Mouse (Mus musculus) heart, embryonic 15.5 days (tissue): ENCODE data around the gene Arf6. TPM values are rescaled to one million over a fixed set of nuclear protein-coding genes. Genes with fewer than 3 reads are reported as not detected.
"Not testable (repeated sequence)": the region's sequence is repeated elsewhere in the genome, so short reads cannot be mapped to it uniquely, and the experiment has no call there.

Experiments
- ATAC-seq: fragments of 200-750 bp; cut with Nextera tagmentation; replicated peaks from 2 replicates; pipeline ENCODE4 v1.8.0; 2017; ENCODE audit warnings: low read depth, moderate TSS enrichment; ENCODE audit not compliant: insufficient number of reproducible peaks, insufficient read depth, low FRiP score
- H3K27ac ChIP-seq: fragments of 300-500 bp; sonication (generic); 2 replicates; pipeline ENCODE4 v1.5.1; 2015; ENCODE audit warnings: mild to moderate bottlenecking, inconsistent platforms
- H3K27me3 ChIP-seq: fragments of 300-500 bp; sonication (generic); 2 replicates; pipeline ENCODE4 v1.6.1; 2015; ENCODE audit warnings: inconsistent platforms
- H3K36me3 ChIP-seq: fragments of 300-500 bp; sonication (generic); 2 replicates; pipeline ENCODE4 v1.6.1; 2015; ENCODE audit warnings: mild to moderate bottlenecking, inconsistent platforms
- H3K4me1 ChIP-seq: fragments of 300-500 bp; sonication (generic); replicated peaks from 2 replicates; pipeline ENCODE4 v1.6.1; 2015; ENCODE audit warnings: inconsistent platforms
- H3K4me2 ChIP-seq: fragments of 300-500 bp; sonication (generic); 2 replicates; pipeline ENCODE4 v1.6.1; 2015; ENCODE audit warnings: inconsistent platforms, mild to moderate bottlenecking, moderate library complexity
- H3K4me3 ChIP-seq: fragments of 300-500 bp; sonication (generic); 2 replicates; pipeline ENCODE4 v1.5.1; 2015; ENCODE audit warnings: mild to moderate bottlenecking, inconsistent platforms
- H3K9ac ChIP-seq: fragments of 300-500 bp; sonication (generic); 2 replicates; pipeline ENCODE4 v1.6.1; 2015; ENCODE audit warnings: mild to moderate bottlenecking, inconsistent platforms
- H3K9me3 ChIP-seq: fragments of 300-500 bp; sonication (generic); replicated peaks from 2 replicates; pipeline ENCODE4 v1.6.1; 2016; ENCODE audit warnings: inconsistent platforms
- WGBS: fragments of 180-500 bp; shearing (Covaris S2); methylation state at CpG from one replicate; pipeline ENCODE4 v1.1.7; 2015; ENCODE audit warnings: mixed read lengths; 5-methylcytosine and 5-hydroxymethylcytosine counted together
- polyA plus RNA-seq: library from polyadenylated mRNA; unstranded; fragments of >200 nt; fragmentation: Nextera tagmentation; extraction: Ambion mirVana; gene quantifications from 2 replicates; pipeline ENCODE4 v1.2.1, GENCODE M21; 2015

Arf6 gene
- 38.2 and 40.5 TPM in 2 replicates for polyA plus RNA-seq

GRCm38 (mm10) chr12:69371854-69372671 lies at the start of gene Arf6, which contains the start of gene Gm9887:
Arf6 (plus strand) TSS chr12:69372150.
Gm9887 (minus strand) TSS chr12:69372458.
- H3K36me3 ChIP-seq, result no peaks in the 10 kb centered on the region; the same call in 1 of the 2 replicates
- H3K27ac ChIP-seq, result peak within 1 kb of the TSS; percentile 99
- peak within 1 kb of the TSS; percentile 87 for H3K4me2 ChIP-seq
- peak within 1 kb of the TSS; percentile 100 for H3K9ac ChIP-seq
- no peaks in the 10 kb centered on the region for H3K27me3 ChIP-seq
- H3K4me1 ChIP-seq, result peaks cover 20% of the 10 kb centered on the region
- ATAC-seq, result peak; percentile 92
- WGBS, result under 1% methylated on average over 85 of the region's 121 CpGs
- H3K4me3 ChIP-seq, result peak within 1 kb of the TSS; percentile 98
- H3K9me3 ChIP-seq, result no peaks in the 10 kb centered on the region

GRCm38 (mm10) chr12:69331187-69331586 lies 40.8 kb upstream of the Arf6 start:
- peaks cover 57% of the 10 kb centered on the region for H3K36me3 ChIP-seq
- H3K9ac ChIP-seq, result no peak overlapping the region
- ATAC-seq, result no peak
- no peaks in the 10 kb centered on the region for H3K27me3 ChIP-seq
- H3K9me3 ChIP-seq, result no peaks in the 10 kb centered on the region
- H3K27ac ChIP-seq, result no peak overlapping the region
- H3K4me2 ChIP-seq, result no peak overlapping the region
- 86% methylated on average over 3 of the region's 3 CpGs for WGBS
- H3K4me1 ChIP-seq, result no peaks in the 10 kb centered on the region
- no peak overlapping the region for H3K4me3 ChIP-seq

DNA sequence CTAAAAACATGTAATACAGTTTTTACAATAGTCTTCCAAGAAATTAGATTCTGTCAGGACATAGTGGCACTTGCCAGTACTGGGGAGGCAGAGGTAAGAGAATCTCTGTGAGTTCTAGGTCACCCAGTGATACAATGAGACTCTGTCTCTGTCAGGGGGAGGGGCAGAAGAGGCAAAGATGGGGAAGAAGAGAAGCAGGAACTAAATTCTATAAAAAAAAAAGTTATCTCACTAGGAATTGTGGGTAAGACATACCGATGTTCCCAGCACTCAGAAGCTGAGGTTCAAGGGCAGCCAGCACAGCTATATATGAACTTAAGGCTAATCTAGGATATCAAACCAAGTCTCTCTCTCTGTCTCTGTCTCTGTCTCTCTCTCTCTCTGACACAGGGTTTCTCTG lies 39.8 kb upstream of the Arf6 start:
- Histone ChIP-seq H3K4me2 (no peak overlapping the region), H3K9me3 (no peaks in the 10 kb centered on the region), H3K9ac (no peak overlapping the region), H3K36me3 (peaks cover 58% of the 10 kb centered on the region), H3K4me1 (no peaks in the 10 kb centered on the region), H3K27me3 (no peaks in the 10 kb centered on the region), H3K27ac (no peak overlapping the region), H3K4me3 (no peak overlapping the region)
- ATAC-seq, result no peak
- 67% methylated on average over 1 of the region's 1 CpGs for WGBS

DNA sequence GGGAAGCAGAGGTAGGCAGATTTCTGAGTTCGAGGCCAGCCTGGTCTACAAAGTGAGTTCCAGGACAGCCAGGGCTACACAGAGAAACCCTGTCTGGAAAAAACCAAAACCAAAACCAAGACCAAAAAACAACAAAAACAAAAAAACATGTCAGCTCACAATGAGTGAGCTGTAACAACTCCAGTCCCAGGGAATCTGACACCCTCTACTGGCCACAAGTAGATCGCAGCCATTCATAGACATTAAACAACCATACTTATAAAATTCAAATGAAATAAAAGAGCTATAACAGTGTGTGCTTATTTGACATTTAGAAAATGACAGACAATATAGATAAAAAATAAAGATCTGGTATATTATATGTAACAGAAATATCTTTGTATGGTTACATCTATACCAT lies 38.4 kb upstream of the Arf6 start:
- H3K27me3 ChIP-seq, result no peaks in the 10 kb centered on the region
- H3K36me3 ChIP-seq, result peaks cover 58% of the 10 kb centered on the region
- H3K4me2 ChIP-seq, result no peak overlapping the region
- H3K4me1 ChIP-seq, result no peaks in the 10 kb centered on the region
- H3K27ac ChIP-seq, result no peak overlapping the region
- H3K9ac ChIP-seq, result no peak overlapping the region
- no peak for ATAC-seq
- 82% methylated on average over 2 of the region's 2 CpGs for WGBS
- no peaks in the 10 kb centered on the region for H3K9me3 ChIP-seq
- no peak overlapping the region for H3K4me3 ChIP-seq

DNA sequence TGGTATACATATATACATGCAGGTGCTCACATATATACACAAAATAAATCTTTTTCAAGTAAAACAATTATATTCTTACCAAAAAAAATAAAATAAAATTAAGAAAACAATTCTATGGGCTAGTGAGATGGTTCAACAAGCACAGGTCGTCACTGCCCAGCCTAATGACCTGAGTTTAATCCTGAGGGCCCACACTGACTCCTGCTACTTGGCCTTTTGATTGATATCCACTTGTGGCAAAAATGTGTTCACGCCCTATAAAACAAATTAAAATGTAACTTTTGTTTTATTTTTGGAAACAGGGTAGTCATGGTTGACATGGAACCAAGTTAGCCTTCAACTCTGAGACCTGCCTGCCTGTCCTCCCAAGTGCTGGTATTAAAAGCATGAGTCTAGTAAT lies 22.0 kb upstream of the Arf6 start:
- H3K27ac ChIP-seq, result no peak overlapping the region
- H3K4me3 ChIP-seq, result no peak overlapping the region
- H3K27me3 ChIP-seq, result no peaks in the 10 kb centered on the region
- H3K9me3 ChIP-seq, result no peaks in the 10 kb centered on the region
- no peak for ATAC-seq
- H3K4me2 ChIP-seq, result no peak overlapping the region
- no peak overlapping the region for H3K9ac ChIP-seq
- WGBS, result 83% methylated on average over 2 of the region's 2 CpGs
- no peaks in the 10 kb centered on the region for H3K4me1 ChIP-seq
- peaks cover 72% of the 10 kb centered on the region for H3K36me3 ChIP-seq

- Histone ChIP-seq H3K27ac (no peak overlapping the region), H3K36me3 (peaks cover 60% of the 10 kb centered on the region), H3K27me3 (no peaks in the 10 kb centered on the region), H3K4me1 (peaks cover 4% of the 10 kb centered on the region; the same call in 1 of the 2 replicates), H3K4me2 (no peak overlapping the region), H3K9ac (no peak overlapping the region), H3K9me3 (no peaks in the 10 kb centered on the region), H3K4me3 (no peak overlapping the region)
- 79% methylated on average over 1 of the region's 1 CpGs for WGBS
- ATAC-seq, result no peak
These were observed 20.3 kb upstream of the Arf6 start for GRCm38 (mm10) chr12:69351685-69352084.

DNA sequence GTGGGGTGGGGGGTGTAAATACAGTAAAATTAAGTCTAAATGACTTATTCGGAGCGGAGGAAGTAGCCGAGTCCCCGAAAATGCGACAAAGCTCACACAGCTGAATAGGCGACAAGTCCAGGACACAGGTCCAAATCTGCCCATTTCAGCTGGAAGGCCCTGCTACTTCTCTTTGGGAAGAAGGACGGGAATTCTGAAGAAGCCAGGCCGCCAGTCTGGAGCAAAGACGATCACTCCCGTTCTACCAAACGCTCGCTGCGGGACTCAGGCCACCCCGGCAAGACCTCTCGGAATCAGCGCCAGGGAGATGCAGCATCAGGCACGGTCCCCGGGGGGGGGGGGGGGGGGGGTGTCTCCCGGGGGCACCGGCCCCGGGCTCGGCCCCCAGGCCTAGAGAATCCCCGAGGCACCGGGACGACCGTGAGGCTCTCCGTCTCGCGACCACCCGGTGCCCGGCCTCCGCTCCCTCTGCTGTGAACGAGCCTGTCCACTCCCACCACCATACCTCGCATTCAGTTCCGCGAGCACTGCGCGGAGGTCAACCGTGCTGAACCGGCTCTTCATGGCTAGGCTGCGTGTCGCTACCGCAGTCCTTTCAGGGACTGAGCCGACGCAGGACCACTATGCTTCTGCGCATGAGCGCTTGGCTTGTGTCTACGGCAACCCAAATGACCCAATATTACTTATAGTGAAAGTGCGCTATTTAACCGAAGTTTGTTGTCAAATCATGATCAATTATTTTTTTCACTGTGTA lies 15.2 kb upstream of the Arf6 start, which contains the start of gene Nemf:
Gene Nemf, minus strand, starts transcription at position 620 of the 754 bp plus-strand sequence.
- peak; percentile 30; the same call in 1 of the 2 replicates for ATAC-seq
- Histone ChIP-seq H3K9me3 (no peaks in the 10 kb centered on the region), H3K9ac (peak within 1 kb of the TSS; percentile 90), H3K4me1 (peaks cover 4% of the 10 kb centered on the region), H3K4me2 (peak within 1 kb of the TSS; percentile 78), H3K27ac (peak within 1 kb of the TSS; percentile 82), H3K36me3 (peaks cover 27% of the 10 kb centered on the region), H3K4me3 (peak within 1 kb of the TSS; percentile 90), H3K27me3 (no peaks in the 10 kb centered on the region)
- 1% methylated on average over 46 of the region's 50 CpGs for WGBS

DNA sequence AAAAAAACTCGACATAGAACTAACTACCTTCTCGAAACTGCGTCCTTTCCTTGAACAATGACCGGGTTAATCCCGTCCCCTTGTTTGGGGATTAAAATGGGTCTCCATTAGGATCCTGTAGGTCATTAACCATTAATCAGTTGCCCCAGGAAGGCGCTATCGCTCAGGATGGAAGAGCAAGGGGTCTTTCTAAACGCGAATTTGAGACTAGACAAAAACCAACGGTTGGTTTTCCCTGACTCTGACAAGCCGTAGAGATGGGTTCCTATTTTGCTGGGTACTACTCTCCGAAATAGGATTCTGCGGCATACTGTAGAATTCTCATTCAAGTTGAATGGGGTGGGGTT lies 14.7 kb upstream of the Arf6 start:
- peaks cover 22% of the 10 kb centered on the region for H3K36me3 ChIP-seq
- peak overlapping the region; percentile 90 for H3K4me3 ChIP-seq
- H3K4me2 ChIP-seq, result peak overlapping the region; percentile 78
- no peak for ATAC-seq
- peak overlapping the region; percentile 90 for H3K9ac ChIP-seq
- peak overlapping the region; percentile 82 for H3K27ac ChIP-seq
- H3K4me1 ChIP-seq, result peaks cover 7% of the 10 kb centered on the region
- no peaks in the 10 kb centered on the region for H3K9me3 ChIP-seq
- no peaks in the 10 kb centered on the region for H3K27me3 ChIP-seq
- 4% methylated on average over 13 of the region's 13 CpGs for WGBS

DNA sequence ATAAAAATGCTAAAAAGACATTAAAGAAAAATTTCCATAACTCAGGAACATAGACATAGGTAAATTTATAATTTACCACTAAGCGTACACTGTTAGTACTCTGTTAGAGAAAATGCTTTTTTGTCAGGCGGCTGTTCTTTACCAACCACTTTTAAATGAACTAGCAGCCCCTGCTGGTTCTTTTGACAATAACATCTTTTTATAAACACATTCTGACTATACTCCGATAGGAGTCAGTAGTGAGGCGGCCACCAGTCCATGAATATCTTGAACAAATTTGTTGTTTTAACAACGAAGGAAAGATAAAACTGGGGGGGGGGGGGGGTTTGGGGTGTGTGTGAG lies 11.3 kb upstream of the Arf6 start:
- WGBS, result 17% methylated on average over 5 of the region's 5 CpGs
- peaks cover 13% of the 10 kb centered on the region for H3K4me1 ChIP-seq
- no peak overlapping the region for H3K4me3 ChIP-seq
- H3K36me3 ChIP-seq, result no peaks in the 10 kb centered on the region
- H3K9me3 ChIP-seq, result no peaks in the 10 kb centered on the region
- H3K27me3 ChIP-seq, result no peaks in the 10 kb centered on the region
- no peak overlapping the region for H3K4me2 ChIP-seq
- no peak for ATAC-seq
- H3K9ac ChIP-seq, result no peak overlapping the region
- no peak overlapping the region for H3K27ac ChIP-seq

GRCm38 (mm10) chr12:69360997-69361899 lies 10.7 kb upstream of the Arf6 start:
- ATAC-seq, result peak; percentile 96
- peaks cover 13% of the 10 kb centered on the region for H3K4me1 ChIP-seq
- H3K9ac ChIP-seq, result peak overlapping the region; percentile 69
- H3K36me3 ChIP-seq, H3K27me3 ChIP-seq, H3K9me3 ChIP-seq: not testable (repeated sequence)
- under 1% methylated on average over 43 of the region's 50 CpGs for WGBS
- H3K27ac ChIP-seq, result peak overlapping the region; percentile 96
- H3K4me3 ChIP-seq, result peak overlapping the region; percentile 62
- H3K4me2 ChIP-seq, result peak overlapping the region; percentile 76

- WGBS, result 4% methylated on average over 10 of the region's 10 CpGs
- Histone ChIP-seq H3K9ac (peak overlapping the region; percentile 69), H3K27ac (peak overlapping the region; percentile 96), H3K4me2 (peak overlapping the region; percentile 76), H3K4me1 (peaks cover 13% of the 10 kb centered on the region), H3K27me3 (no peaks in the 10 kb centered on the region), H3K36me3 (no peaks in the 10 kb centered on the region), H3K4me3 (peak overlapping the region; percentile 62), H3K9me3 (no peaks in the 10 kb centered on the region)
- no peak for ATAC-seq
These were observed 10.0 kb upstream of the Arf6 start for GRCm38 (mm10) chr12:69361919-69362318.
